Mouse (Mus musculus): ENCODE measurements around the gene Narf.

Gene Narf

GRCm38 (mm10) chr11:121236564-121237344 lies at the start of gene Narf:
TSS of gene Narf (plus strand) at chr11:121237253.
- peak; percentile 100 for DNase-seq (ENCODE audit: inconsistent ontology term)

DNA sequence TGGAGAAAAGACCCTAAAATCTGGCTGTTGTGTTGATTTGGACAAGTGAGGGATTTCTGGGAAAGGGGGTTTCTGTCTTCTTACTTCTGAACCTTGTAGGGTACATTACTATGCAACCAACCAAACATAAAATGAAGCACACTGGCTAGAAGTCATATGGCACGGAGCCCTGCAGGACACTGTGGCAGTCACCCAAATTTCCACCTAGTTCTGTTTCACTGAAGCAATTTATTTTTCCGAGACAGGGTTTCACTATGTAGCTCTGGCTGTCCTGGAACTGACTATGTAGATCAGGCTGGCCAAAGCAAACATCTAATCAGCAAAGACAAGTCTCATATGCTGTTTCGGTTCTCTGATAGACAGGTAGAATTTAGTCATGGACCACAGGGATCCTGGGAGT lies 47.4 kb upstream of the Narf start:
- no peak for DNase-seq (ENCODE audit: inconsistent ontology term)

DNA sequence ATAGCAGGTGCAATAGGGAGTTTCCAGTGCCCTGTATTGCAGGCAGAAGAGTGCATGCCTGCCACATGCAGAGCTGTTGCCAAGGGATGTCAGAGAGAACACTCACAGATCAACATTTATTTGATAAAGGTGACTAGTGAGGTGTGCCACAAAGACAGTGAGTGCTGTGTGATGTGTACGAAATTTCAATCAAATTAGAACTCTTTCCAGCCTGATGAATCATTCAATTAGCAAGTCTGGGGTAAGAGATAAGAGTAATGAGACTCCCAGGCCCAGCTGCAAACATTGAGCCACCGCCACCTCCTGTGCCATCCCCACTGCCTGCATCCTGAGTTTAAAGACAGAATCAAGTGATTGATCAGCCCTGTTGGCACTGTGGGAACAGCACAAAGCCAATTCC lies 44.3 kb upstream of the Narf start:
- DNase-seq (ENCODE audit: inconsistent ontology term) = no peak

GRCm38 (mm10) chr11:121193415-121193814 lies 43.6 kb upstream of the Narf start:
- no peak for DNase-seq (ENCODE audit: inconsistent ontology term)

- DNase-seq (ENCODE audit: inconsistent ontology term) = no peak
These were observed 38.4 kb upstream of the Narf start for GRCm38 (mm10) chr11:121198622-121199021.

GRCm38 (mm10) chr11:121199851-121200250 lies 37.2 kb upstream of the Narf start:
- DNase-seq (ENCODE audit: inconsistent ontology term) = no peak

- no peak for DNase-seq (ENCODE audit: inconsistent ontology term)
These were observed 36.3 kb upstream of the Narf start for GRCm38 (mm10) chr11:121200781-121201180.

DNA sequence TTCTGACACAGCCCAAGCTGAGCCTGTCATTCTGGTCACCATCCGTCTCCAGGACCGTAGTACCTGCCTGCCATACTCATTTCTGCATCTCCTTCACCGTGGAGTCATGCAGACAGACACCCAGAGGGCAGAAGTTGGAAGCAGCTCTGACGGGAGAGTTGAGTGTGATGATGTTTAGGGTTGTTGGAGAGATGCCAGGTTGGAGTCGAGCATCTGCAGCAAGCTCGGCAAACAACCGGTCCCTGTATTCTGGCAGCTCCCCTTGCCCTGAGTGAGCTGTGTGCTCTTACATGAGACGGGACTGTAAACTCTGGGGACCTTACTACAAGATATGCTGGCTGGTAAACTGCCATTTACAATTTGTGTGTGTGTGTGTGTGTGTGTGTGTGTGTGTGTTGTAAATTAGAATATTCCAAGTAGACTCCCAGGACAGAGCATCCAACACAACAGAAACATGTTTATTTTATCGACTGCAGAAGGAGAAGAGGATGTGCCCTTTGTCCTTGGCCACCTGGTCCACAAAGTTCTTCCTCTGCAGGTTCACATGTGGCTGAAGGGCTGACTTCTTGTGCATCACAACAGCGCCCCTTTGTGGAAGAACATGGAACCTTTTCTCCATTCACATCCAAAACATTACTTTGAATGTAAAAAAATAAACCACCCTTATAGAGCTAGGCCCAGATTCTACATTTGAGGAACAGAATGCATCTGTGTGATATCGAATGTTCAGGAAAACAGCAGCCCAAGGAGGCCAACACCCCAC lies 35.4 kb upstream of the Narf start:
- peak; percentile 20 for DNase-seq (ENCODE audit: inconsistent ontology term)

GRCm38 (mm10) chr11:121203859-121204160 lies 33.2 kb upstream of the Narf start:
- no peak for DNase-seq (ENCODE audit: inconsistent ontology term)

DNA sequence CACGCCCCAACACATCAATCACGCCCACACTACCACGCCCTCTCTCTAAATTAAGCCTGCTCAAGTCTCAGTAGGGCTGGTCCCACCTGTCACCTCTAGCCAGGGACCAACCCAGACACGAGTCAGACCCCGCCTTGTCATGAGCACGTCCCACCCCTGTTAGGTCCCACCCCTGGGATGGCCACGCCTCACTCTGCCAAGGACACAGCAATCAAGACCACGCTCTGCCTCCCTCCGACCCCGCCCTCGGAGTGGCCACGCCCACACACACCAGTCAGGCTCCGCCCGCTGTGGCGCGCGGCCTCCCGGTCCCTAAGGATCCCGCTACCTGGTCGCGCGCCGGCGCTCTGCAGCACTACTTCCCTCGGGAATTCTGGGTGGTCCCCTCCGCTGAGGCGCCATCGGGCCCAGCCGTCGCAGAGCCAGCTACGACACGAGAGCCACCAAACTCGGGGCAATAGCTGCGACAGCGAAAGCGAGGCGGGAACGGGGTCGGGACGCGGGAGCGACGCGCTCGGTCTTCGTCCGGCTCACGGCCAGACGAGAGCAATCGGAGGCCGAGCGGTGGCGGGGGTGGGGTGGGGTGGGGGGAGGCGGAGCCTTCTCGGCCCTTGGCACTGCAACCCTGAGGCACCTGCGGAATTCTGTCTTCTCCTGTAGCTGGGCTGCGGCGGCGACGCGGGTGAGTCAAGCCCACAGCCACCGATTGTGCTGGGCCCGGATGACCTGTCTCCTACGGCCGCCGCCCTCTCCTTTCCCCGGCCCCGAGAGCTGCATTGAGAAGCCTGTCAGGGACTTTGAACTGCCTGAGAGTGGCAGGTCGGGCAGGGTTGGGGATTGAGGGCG lies 32.7 kb upstream of the Narf start, which contains the start of the genes Hexdc and Ogfod3:
Gene Hexdc, plus strand, starts transcription at position 273 of the 846 bp plus-strand sequence.
Gene Ogfod3, minus strand, starts transcription at position 551 of the 846 bp plus-strand sequence.
- peak; percentile 100 for DNase-seq (ENCODE audit: inconsistent ontology term)

DNA sequence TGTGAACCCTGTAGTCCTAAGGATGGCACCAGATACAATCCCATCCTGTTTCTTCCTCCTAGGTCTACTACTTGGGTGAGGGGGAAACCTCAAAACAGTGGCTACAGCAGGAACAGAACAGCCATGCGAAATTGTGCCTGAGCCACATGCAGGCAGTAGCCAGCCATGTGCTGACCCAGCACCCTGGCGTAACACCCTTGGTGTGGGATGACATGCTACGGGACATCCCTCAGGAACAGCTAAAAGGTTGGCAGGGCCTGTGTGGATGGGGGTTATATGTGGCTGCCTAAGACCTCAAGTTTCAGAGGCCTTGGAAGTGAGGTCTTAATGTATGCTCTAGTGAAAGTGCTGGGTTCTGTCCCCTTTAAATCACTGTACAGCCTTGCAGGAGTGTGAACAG lies 20.2 kb upstream of the Narf start:
- DNase-seq (ENCODE audit: inconsistent ontology term) = no peak

DNA sequence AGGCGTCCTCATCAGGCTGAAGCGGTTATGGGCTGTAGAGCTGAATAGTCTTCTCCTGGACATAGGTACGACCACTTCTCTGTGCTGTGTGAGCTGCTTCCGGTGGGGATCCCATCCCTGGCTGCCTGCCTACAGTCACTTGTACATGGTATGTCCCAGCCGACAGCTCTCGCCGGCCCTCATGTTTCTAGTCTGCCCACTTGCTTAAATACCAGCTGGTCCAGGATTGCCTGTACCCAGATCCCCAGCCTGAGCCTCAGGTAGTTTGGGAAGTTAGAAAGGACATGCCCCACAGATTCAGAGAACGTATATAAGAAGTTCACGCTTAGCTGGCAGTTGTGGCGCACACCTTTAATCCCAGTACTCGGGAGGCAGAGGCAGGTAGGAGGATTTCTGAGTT lies 17.3 kb upstream of the Narf start:
- no peak for DNase-seq (ENCODE audit: inconsistent ontology term)

- DNase-seq (ENCODE audit: inconsistent ontology term) = no peak
These were observed 16.3 kb upstream of the Narf start for GRCm38 (mm10) chr11:121220771-121221170.

DNA sequence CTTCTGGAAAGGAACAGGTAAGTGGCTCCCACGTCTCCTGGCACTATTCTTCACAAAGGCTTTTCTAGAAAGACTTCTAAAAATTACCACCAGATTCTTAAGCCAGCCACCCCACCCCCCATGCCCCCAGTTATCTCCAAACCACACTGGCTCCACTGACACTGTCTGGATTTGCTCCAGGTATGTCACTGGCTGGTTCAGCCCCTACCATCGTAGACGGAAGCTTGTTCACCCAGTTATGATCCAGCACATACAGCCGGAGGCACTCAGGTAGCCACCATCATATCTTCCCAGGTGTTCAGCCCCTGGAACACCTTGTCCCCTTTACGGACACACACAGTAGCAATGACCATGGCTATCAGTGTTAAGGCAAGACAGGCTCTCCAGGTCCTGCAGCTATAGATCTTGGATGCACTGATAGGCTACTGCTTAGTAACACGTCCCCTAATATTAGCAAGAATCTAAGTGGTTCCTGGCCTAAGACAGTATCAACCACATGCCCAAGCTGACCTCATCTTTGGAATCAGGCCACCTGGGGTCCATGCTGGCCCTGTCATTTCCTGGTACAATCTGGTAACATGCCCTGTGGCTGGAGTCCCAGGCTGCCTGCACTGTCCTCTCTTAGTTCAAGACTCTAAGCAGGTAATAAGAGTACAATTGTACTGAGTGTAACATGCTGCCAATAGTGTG lies 15.6 kb upstream of the Narf start:
- no peak for DNase-seq (ENCODE audit: inconsistent ontology term)

DNA sequence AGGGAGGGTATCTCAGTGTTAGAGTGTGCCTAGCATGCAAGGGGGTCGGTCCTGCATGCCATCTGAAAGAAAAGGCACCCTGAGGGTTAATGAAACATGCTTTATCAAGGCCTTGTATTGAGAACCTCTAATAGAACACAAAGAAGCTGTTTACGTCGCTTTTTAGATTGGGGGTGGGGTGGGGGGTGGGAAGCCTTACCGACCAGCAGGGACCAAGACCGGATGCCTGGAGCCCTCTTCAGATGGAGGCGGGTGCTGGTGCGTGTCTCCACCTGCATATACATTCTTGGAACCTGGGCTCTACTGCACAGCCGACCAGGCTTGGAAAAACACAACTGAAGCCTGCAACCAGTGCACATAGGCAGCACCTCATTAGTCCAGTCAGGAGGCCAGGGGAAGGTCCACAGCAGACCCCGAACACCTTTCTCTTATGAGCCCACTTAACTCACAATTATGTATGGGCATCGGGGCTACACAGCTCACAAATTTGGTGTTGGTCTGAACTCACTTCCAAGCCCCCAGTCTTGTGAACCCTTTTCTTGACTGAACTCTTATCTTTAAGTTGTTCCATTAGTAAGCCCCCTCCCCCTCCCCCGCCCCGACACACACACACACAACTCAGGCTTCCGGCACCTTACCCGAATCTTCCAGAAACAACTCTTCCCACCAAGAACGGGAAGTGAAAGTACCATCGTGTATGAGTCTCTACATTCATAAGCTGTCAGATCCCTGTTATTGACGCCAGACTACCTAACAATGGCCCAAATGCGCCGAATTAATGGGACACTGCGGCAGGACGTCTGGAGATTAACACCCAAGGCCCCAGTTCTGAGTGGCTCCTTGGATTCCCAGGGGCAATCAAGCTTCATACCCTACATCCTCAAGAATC lies 8.7 kb upstream of the Narf start:
- no peak for DNase-seq (ENCODE audit: inconsistent ontology term)

- DNase-seq (ENCODE audit: inconsistent ontology term) = peak; percentile 81
These were observed 8.0 kb upstream of the Narf start, which contains the start of gene Cybc1 for GRCm38 (mm10) chr11:121229018-121229439. TSS of gene Cybc1 (minus strand) at chr11:121229322.

DNA sequence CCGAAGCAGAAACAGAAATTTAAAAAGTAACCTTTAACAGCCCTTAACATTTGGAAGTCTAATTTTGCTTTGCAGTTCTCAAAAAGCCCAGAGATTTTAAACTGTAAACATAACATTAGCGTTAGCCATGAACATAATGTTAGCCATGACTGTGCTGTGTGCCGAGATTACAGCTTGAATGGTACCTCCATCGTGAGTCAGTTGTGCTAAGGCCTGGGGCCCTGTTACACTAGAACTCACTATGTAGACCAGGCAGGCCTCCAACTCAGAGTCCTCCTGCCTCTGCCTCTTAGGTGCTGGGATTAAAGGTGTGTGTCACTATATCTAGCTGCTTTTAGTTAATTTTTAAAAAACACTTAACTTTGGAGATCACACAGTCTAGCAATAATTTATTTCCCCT lies 5.9 kb upstream of the Narf start:
- DNase-seq (ENCODE audit: inconsistent ontology term) = no peak

DNA sequence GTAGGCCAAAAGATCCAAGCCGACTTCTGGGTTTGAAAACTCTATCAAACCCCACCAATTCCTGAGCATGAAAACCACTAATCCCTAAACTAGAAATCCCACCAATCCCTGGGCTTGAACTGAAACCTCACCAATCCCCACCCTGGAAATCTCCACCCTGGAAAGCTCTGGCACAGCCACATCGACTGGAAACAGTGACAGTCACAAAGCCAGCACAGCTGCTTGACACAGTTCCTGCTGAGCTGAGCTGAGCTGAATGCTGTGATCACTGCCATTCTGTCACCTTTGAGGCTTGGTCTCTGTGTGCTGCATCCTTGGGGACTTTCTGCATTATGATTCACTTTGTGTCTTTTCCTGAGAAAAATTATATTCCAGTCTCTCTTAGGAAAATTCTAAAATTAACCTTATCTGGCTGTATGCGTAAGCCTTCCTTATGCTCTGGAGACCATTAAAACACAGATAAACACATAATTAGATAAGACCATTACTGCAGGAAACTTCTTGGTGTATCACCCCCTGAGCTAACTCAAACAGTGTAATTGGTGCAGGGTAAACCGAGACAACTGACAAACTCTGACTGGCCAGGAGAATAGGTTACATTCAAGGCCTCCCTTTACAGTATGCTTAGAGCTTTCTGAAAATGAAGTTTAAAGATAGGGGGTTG lies 5.3 kb upstream of the Narf start:
- DNase-seq (ENCODE audit: inconsistent ontology term) = no peak

DNA sequence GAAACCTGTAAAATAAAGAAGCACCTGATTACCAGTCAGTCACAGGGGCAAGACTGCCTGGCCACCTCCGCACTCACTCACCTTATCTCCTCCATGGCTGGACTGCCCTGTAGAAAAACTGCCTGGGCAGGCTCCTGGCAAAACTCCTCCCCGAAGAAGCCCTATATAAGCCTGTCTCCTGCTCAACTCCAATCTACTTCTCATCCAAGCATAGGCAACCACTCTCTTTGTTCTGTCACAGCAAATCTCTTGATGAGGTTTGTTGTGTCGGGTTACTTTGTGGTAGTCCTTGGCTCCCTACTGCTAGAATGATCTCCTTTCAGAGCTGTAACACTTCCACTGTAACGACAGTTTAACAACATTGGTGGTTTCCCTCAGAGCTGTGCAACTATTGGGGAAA lies 4.3 kb upstream of the Narf start:
- DNase-seq (ENCODE audit: inconsistent ontology term) = peak; percentile 6
